Mouse (Mus musculus) central nervous system, embryonic 14 days (tissue): Measurements from ENCODE around the gene Ackr2. TPM values are rescaled to one million over a fixed set of nuclear protein-coding genes. Genes with fewer than 3 reads are reported as not detected.

Source experiments
- polyA plus RNA-seq: library from polyadenylated mRNA; depleted of rRNA; stranded (reverse); fragments of >200 nt; gene quantifications from 2 replicates; pipeline ENCODE4 v1.2.3, GENCODE M21; 2012; rRNA removed

The Ackr2 gene
- 0.94 and 1.9 TPM in 2 replicates for polyA plus RNA-seq

GRCm38 (mm10) chr9:121898245-121898644, at the start of gene Ackr2:
Gene Ackr2 (plus strand): TSS chr9:121898355.

GRCm38 (mm10) chr9:121858153-121858488, 40.0 kb upstream of the Ackr2 start, which contains the start of gene Higd1a:
Gene Higd1a (minus strand): TSS chr9:121858362.

GRCm38 (mm10) chr9:121916102-121916501, 17.9 kb downstream of the Ackr2 start, which contains the start of gene Cyp8b1:
Gene Cyp8b1 (minus strand): TSS chr9:121916305.

GRCm38 (mm10) chr9:121950418-121951113, 52.4 kb downstream of the Ackr2 start, which contains the start of gene Fam198a:
Gene Fam198a (plus strand): TSS chr9:121950988.

Other genes with a start within 250 kb of the Ackr2 start
- gene Sec22c, start 192.9 kb upstream of the Ackr2 start, polyA plus RNA-seq = 18.8 and 20.5 TPM in 2 replicates
- 84.5 and 92.1 TPM in 2 replicates for gene Ss18l2, start 188.0 kb upstream of the Ackr2 start, polyA plus RNA-seq
- 161 and 168 TPM in 2 replicates for gene Nktr, start 179.2 kb upstream of the Ackr2 start, polyA plus RNA-seq
- gene Zfp651, start 139.0 kb upstream of the Ackr2 start, polyA plus RNA-seq = 45.1 and 50.1 TPM in 2 replicates
- 0.54 and 3.0 TPM in 2 replicates for gene Klhl40, start 120.7 kb upstream of the Ackr2 start, polyA plus RNA-seq
- gene Hhatl, start 105.8 kb upstream of the Ackr2 start, polyA plus RNA-seq = 0.27 and 0.51 TPM in 2 replicates
- gene Ccdc13, start 58.9 kb upstream of the Ackr2 start, polyA plus RNA-seq = 2.3 and 3.3 TPM in 2 replicates
- gene Higd1a, start 40.0 kb upstream of the Ackr2 start, polyA plus RNA-seq = 68.5 and 72.5 TPM in 2 replicates
- not detected in 2 replicates for gene Cyp8b1, start 17.9 kb downstream of the Ackr2 start, polyA plus RNA-seq
- 1.6 and 3.5 TPM in 2 replicates for gene Fam198a, start 52.6 kb downstream of the Ackr2 start, polyA plus RNA-seq
- 22.7 and 23.8 TPM in 2 replicates for gene Pomgnt2, start 98.8 kb downstream of the Ackr2 start, polyA plus RNA-seq
- gene Snrk, start 218.9 kb downstream of the Ackr2 start, polyA plus RNA-seq = 62.1 and 65.8 TPM in 2 replicates